Mouse (Mus musculus) gastrocnemius, postnatal 4 days (tissue): ENCODE data around the gene Vpreb3. TPM values are rescaled to one million over a fixed set of nuclear protein-coding genes. Genes with fewer than 3 reads are reported as not detected.
"Not testable (repeated sequence)": the region's sequence is repeated elsewhere in the genome, so short reads cannot be mapped to it uniquely, and the experiment has no call there.

Experiments used
- DNase-seq, 2 experiments: peaks; one replicate each; pipeline ENCODE4 v3.0.0; 2021 to 2022; ENCODE audit warnings: low spot score in 2 of 2, mixed read lengths in 2 of 2
- total RNA-seq, 2 experiments: library from RNA; stranded (reverse); gene quantifications; 2 replicates each; pipeline ENCODE4 v1.2.3; 2021

Gene Vpreb3
- total RNA-seq, 2 experiments from 2014 or later = 0.62 TPM; not detected in 1

DNA sequence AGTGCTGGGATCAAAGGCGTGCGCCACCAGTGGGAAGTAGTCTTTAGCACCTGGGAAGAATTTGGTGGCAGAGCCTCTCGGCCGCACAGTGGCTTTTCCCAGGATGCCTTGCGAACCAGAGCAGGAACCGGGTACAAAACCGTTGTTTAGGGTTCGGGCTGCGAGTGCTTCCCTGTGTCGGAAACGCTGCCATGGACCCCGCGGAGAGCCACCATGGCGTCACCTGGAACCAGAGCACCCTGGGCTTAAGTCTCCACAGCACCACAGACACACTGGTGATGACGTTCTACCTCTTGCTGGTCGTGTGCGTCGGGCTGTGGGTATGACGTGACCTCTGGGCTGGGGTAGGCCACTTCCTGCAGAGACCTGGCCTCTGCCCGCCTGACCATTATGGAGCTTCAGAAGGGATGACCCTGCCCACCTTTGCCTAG is 11.5 kb downstream of the Vpreb3 start, which contains the start of gene Gm5134:
Gene Gm5134, plus strand, starts transcription at position 134 of the 431 bp plus-strand sequence.
- no peak for DNase-seq

DNA sequence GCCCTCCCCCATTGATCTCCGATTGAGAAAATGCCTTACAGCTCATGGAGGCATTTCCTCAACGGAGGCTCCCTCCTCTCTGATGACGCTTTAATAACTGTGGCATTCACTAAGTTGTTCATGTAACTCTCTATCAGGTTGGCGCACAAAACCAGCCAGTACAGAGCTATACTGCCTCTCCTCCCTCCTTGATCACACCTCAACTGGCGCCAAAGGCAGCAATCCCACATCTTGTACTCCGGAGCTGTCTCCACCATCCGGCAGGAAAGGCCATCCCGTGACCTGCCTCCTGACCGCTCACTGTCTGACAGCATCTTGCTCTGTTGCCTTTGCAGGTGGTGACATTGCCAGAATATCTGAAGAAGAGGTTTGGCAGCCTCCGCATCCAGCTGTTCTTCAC is 31.0 kb downstream of the Vpreb3 start:
- no peak for DNase-seq

DNA sequence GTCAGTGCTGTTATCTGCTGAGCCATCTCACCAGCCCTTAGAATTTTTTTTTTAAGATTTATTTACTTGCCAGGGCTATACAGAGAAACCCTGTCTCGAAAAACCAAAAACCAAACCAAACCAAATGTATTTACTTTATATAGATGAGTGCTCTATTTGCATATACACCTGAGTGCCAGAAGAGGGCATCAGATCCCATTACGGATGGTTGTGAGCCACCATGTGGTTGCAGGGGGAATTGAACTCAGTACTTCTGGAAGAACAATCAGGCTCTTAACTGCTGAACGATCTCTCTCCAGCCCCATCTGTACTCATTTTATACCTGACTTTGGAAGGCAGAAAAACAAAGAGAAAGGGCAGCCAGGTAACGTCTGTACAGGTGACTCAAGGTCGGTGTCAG is 32.4 kb downstream of the Vpreb3 start:
- no peak for DNase-seq

DNA sequence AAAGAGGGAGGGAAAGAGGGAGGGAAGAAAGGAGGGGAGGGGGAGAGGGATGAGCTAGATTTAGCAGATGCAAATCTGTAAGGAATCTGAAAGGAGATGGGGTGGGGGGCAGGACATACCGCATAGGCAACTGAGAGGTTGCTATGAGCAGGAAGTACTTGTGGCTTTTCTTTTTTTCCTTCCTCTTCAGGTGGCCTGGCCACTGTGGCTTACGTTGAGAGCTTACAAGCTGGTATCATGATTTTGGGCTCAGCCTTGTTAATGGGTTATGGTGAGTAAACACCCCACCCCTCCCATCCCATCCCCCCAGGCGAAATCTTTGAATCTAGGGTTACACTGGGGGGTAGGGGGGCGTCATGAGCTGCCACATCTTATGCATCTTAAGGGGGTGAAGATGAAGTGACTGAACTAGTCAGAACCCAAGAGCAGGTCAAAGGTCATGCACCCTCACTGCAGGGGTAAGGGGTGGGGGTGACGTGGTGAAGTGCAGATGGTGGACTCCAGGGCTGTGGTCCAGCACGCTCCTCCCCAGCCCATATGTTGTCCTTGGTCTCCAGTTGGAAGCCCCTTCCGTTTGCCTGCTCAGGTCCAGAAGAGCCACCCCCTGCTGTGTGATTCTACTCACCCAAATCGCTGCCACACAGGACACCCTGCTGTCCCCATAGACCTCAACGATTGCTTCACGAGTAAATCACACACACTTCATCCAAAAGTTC is 35.4 kb downstream of the Vpreb3 start:
- no peak for DNase-seq

DNA sequence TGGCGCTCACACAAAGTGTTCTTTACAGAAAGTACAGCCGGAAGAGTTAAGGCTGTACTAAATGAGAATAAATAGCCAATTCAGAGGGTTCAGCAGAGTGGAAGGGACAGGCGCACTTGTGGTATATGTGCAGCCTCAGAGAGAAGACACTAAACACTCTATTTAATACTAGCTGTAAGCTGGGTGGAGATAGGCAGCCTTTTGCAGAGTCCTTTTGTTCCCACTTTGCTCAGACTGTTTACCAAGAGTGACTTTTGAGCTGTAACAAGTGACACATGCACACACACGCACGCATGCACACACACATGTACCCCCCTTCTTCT is 35.9 kb downstream of the Vpreb3 start:
- no peak for DNase-seq

DNA sequence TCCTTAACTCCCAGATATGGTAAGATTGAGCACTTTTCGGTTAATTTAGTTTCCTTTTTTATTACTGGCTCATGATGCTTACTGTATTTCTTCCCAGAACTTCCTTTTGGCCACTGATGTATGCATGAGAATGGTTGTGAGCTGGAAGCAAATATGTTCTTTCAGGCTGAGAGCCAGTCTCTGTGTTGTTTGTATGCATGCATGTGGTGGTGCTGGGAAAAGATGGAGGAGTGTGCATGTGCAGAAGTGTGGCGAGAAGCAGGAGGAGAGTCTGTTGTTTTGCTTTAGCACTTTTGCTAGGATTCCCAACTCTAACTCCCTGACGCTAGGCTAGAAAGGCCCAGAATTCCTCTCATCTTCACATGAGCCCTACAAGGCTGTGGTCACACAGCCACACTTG is 36.6 kb downstream of the Vpreb3 start:
- no peak for DNase-seq

DNA sequence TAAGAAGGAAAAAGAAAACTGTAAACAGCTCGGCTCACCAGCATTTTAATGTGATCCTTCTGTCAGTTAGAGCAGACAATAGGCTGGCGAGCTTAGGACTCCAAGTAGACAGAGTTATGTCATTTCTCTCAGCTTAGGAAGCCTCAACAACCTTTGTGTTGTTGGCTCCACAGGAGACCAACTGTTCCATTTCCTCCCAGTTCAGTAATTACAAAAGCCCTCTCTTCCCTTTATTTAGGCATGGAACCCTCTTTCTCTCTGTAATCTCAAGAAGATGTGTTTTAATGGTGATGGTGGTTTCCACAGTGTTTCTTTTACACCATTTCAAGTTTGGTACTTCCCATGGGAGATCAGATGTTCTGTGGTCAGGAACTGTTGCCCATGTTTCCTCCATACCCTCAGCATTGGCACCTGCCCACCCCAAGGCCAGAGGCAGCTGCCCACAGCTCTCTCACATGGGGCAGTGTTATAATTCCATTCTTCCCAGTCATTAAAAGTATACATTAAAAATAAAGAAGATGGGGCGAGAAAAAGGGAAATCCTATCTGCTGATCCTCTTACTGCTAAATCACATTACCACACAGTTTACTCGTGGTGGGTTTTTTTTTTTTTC is 47.7 kb downstream of the Vpreb3 start:
- DNase-seq = no peak

DNA sequence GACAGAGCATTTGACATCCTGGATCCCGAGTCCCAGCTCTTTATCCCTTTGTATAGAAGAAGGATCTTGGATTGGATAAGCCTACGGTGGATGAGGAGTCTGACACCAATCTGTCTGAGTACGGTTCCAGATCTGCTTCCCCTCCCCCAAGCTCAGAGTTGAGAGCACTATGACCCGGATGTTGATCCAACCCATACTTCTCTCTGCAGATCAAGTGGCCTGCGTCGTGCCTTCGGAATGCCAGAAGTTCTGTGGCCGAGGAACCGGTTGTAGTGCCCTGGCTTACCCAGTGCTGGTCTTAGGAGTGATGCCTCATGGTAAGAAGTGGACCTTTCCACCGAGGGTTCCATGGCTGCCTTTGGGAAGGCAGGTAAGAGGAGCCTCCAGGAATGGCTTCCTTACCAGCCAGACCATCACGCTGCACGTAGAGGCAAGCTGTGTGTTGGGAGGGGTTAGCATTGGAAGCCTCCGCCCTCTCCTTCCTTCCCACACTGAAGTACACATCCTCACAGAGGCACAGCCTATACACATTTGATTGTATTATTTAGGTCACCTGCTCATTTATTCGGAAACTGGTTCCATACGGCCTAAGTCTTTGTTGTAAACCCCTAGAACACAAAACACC is 50.9 kb downstream of the Vpreb3 start:
- no peak for DNase-seq

DNA sequence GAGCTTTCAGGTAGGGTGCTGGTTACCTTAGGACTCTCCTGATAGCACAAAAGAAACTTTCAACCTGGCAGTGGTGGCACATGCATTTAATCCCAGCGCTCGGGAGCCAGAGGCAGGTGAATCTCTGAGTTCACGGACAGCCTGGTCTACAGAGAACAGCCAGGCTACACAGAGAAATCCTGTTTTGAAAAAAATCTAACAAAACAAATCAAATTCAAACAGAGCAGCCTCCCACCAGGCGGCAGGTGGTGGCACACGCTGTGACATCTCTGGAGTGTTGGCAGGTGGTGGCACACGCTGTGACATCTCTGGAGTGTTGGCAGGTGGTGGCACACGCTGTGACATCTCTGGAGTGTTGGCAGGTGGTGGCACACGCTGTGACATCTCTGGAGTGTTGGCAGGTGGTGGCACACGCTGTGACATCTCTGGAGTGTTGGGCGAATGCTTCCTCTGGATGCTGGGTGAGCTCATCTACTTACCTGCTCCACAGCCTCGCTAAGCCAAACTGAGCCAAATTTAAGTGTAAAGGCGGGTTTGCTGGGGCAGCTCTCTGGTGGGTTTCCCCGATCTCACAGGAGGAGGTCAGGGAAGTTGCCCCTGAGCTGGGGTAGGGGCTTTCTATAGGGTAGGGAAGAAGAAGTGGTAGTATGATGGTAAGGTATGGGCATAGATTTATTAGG is 51.8 kb downstream of the Vpreb3 start:
- not testable (repeated sequence) for DNase-seq

DNA sequence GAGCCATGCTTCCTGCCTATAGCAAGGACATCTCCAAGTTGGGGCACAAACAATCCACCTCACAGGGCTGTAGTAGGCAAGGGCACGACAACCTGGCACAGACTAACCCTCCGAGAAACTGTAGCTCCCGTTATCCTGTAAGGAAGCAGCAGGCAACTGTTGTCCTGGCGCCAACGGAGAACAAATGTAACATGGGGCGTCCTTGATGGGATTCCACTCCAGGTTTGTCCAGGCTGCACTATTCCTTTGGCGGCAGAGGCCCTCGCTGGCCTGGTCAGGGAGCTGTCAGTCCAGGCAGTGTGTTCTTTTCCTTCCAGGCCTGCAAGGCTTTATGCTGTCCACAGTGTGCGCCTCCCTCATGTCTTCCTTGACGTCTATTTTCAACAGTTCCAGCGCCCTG is 52.6 kb downstream of the Vpreb3 start:
- no peak for DNase-seq

DNA sequence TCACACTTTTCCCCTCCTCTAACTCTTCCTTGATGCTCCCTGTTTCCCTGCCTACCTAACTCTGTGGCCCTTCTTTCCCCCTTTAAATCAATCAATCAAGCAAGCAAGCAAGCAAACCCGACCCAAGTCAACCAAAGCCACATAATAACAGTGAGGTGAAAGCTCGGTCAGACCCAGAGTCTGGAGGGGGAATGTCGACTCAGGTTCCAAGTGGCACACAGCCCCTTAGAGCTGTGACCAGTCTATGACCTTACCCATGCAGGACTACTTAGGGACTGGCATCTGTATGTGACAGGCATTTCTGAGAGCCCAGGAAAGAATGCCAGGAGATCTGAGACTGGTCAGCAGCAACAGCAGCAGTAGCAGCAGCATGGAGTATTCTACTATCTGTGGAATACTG is 53.5 kb downstream of the Vpreb3 start:
- no peak for DNase-seq

Other genes starting within 250 kb of the Vpreb3 start
- 10 to 100 TPM; 29.1 to 30.4 TPM for gene Cabin1, start 178.7 kb upstream of the Vpreb3 start, total RNA-seq
- 10 to 100 TPM; 28.2 to 29.4 TPM for gene Ddt, start 169.6 kb upstream of the Vpreb3 start, total RNA-seq
- not detected for gene Gm20441, start 162.1 kb upstream of the Vpreb3 start, total RNA-seq
- 1 to 10 TPM; 5.4 to 6.8 TPM for gene Gstt3, start 161.6 kb upstream of the Vpreb3 start, total RNA-seq
- 10 to 100 TPM; 10.2 to 11.8 TPM for gene Gstt1, start 144.5 kb upstream of the Vpreb3 start, total RNA-seq
- gene Gstt4, start 120.5 kb upstream of the Vpreb3 start, total RNA-seq = not detected
- 1 to 10 TPM; 7.6 to 9.2 TPM for gene Gstt2, start 105.6 kb upstream of the Vpreb3 start, total RNA-seq
- 100 to 1,000 TPM; 164 TPM for gene Mif, start 82.8 kb upstream of the Vpreb3 start, total RNA-seq
- gene Derl3, start 49.6 kb upstream of the Vpreb3 start, total RNA-seq = 1 to 10 TPM in 1 of 2 experiments, under 1 TPM in 1; 0.96 to 1.0 TPM
- gene Smarcb1, start 21.4 kb upstream of the Vpreb3 start, total RNA-seq = 10 to 100 TPM; 55.0 to 60.2 TPM
- gene Chchd10, start 9.9 kb upstream of the Vpreb3 start, total RNA-seq = 100 to 1,000 TPM; 390 to 396 TPM
- gene Mmp11, start 6.6 kb upstream of the Vpreb3 start, total RNA-seq = 10 to 100 TPM; 12.7 to 15.0 TPM
- not detected for gene Gm867, start 2.4 kb upstream of the Vpreb3 start, total RNA-seq
- gene Gm5134, start 11.5 kb downstream of the Vpreb3 start, total RNA-seq = not detected
- gene Zfp280b, start 89.6 kb downstream of the Vpreb3 start, total RNA-seq = 10 to 100 TPM; 14.6 to 14.7 TPM
- not detected for gene Slc5a4b, start 167.9 kb downstream of the Vpreb3 start, total RNA-seq
- gene Slc5a4a, start 204.4 kb downstream of the Vpreb3 start, total RNA-seq = not detected